Mouse (Mus musculus) left cerebral cortex, adult 8-10 months (tissue): Measurements from ENCODE around the gene D430041D05Rik. TPM values are rescaled to one million over a fixed set of nuclear protein-coding genes. Genes with fewer than 3 reads are reported as not detected.

ENCODE experiments used
- DNase-seq, 2 experiments: peaks; one replicate each; pipeline ENCODE4 v3.0.0; 2022; ENCODE audit warnings: low spot score in 2 of 2
- total RNA-seq, 4 experiments: library from RNA; stranded (reverse); gene quantifications; 2 replicates each; pipeline ENCODE4 v1.2.4; 2022

Gene D430041D05Rik
- total RNA-seq, 4 experiments from 2014 or later: 86.2 to 100 (median 90.7) TPM

- no peak for DNase-seq
These were observed 128.0 kb downstream of the D430041D05Rik start for GRCm38 (mm10) chr2:104282835-104283234.

GRCm38 (mm10) chr2:104267049-104267448 is 143.8 kb downstream of the D430041D05Rik start:
- DNase-seq: no peak

GRCm38 (mm10) chr2:104261741-104262067 is 149.1 kb downstream of the D430041D05Rik start:
- no peak for DNase-seq

GRCm38 (mm10) chr2:104260920-104261740 is 149.7 kb downstream of the D430041D05Rik start:
- DNase-seq: no peak

GRCm38 (mm10) chr2:104256585-104256984 is 154.2 kb downstream of the D430041D05Rik start:
- no peak for DNase-seq

GRCm38 (mm10) chr2:104254944-104255343 is 155.9 kb downstream of the D430041D05Rik start:
- DNase-seq: no peak

GRCm38 (mm10) chr2:104253341-104253740 is 157.5 kb downstream of the D430041D05Rik start:
- DNase-seq: no peak

GRCm38 (mm10) chr2:104251647-104252046 is 159.2 kb downstream of the D430041D05Rik start:
- no peak for DNase-seq

- DNase-seq: no peak
These were observed 161.0 kb downstream of the D430041D05Rik start for GRCm38 (mm10) chr2:104249856-104250255.

GRCm38 (mm10) chr2:104246851-104247250 is 164.0 kb downstream of the D430041D05Rik start:
- no peak for DNase-seq

- DNase-seq: no peak
These were observed 168.8 kb downstream of the D430041D05Rik start for GRCm38 (mm10) chr2:104242055-104242454.

GRCm38 (mm10) chr2:104237141-104237540 is 173.7 kb downstream of the D430041D05Rik start:
- DNase-seq: no peak

GRCm38 (mm10) chr2:104230444-104230843 is 180.4 kb downstream of the D430041D05Rik start:
- DNase-seq: no peak

GRCm38 (mm10) chr2:104226057-104226456 is 184.8 kb downstream of the D430041D05Rik start:
- peak in 1 of 2 experiments; percentile 69 for DNase-seq

- no peak for DNase-seq
These were observed 191.0 kb downstream of the D430041D05Rik start for GRCm38 (mm10) chr2:104219733-104220391.

GRCm38 (mm10) chr2:104218588-104219065 is 192.2 kb downstream of the D430041D05Rik start:
- no peak for DNase-seq

- no peak for DNase-seq
These were observed 192.7 kb downstream of the D430041D05Rik start for GRCm38 (mm10) chr2:104218114-104218513.

- DNase-seq: no peak
These were observed 201.4 kb downstream of the D430041D05Rik start for GRCm38 (mm10) chr2:104209408-104209807.

- DNase-seq: no peak
These were observed 202.4 kb downstream of the D430041D05Rik start for GRCm38 (mm10) chr2:104208415-104208814.

- DNase-seq: peak in 1 of 2 experiments; percentile 88
These were observed 202.9 kb downstream of the D430041D05Rik start for GRCm38 (mm10) chr2:104207948-104208347.

- no peak for DNase-seq
These were observed 205.2 kb downstream of the D430041D05Rik start for GRCm38 (mm10) chr2:104205623-104206022.

GRCm38 (mm10) chr2:104200211-104200610 is 210.6 kb downstream of the D430041D05Rik start:
- DNase-seq: no peak
